Mouse (Mus musculus) lung, embryonic 14.5 days (tissue): ENCODE measurements around the gene Sugp1. TPM values are rescaled to one million over a fixed set of nuclear protein-coding genes. Genes with fewer than 3 reads are reported as not detected.
"Not testable (repeated sequence)": the region's sequence is repeated elsewhere in the genome, so short reads cannot be mapped to it uniquely, and the experiment has no call there.

Experiments used
- ATAC-seq: fragments of 200-750 bp; cut with Nextera tagmentation; 2 replicates; pipeline ENCODE4 v1.8.0; 2017; ENCODE audit warnings: mild to moderate bottlenecking, moderate TSS enrichment, moderate library complexity; ENCODE audit not compliant: insufficient read depth
- DNase-seq: peaks from one replicate; pipeline ENCODE4 v3.0.0-alpha.2; 2015
- H3K27ac ChIP-seq: fragments of 300-500 bp; sonication (generic); 2 replicates; pipeline ENCODE4 v1.5.1; 2014; ENCODE audit warnings: low read depth, mild to moderate bottlenecking, moderate library complexity
- H3K27me3 ChIP-seq: fragments of 300-500 bp; sonication (generic); 2 replicates; pipeline ENCODE4 v1.6.1; 2014; ENCODE audit warnings: low read length, control low read depth; ENCODE audit not compliant: insufficient read depth
- H3K36me3 ChIP-seq: fragments of 300-500 bp; sonication (generic); 2 replicates; pipeline ENCODE4 v1.6.1; 2014; ENCODE audit warnings: control low read depth; ENCODE audit not compliant: insufficient read depth
- H3K4me1 ChIP-seq: fragments of 300-500 bp; sonication (generic); 2 replicates; pipeline ENCODE4 v1.6.1; 2014; ENCODE audit warnings: antibody characterized with exemption, control low read depth; ENCODE audit not compliant: insufficient read depth
- H3K4me2 ChIP-seq: fragments of 300-500 bp; sonication (generic); 2 replicates; pipeline ENCODE4 v1.6.1; 2014; ENCODE audit warnings: mild to moderate bottlenecking
- H3K4me3 ChIP-seq: fragments of 300-500 bp; sonication (generic); 2 replicates; pipeline ENCODE4 v1.5.1; 2014; ENCODE audit warnings: low read depth, low read length
- H3K9ac ChIP-seq: fragments of 300-500 bp; sonication (generic); 2 replicates; pipeline ENCODE4 v1.6.1; 2014
- H3K9me3 ChIP-seq: fragments of 300-500 bp; sonication (generic); 2 replicates; pipeline ENCODE4 v1.6.1; 2016; ENCODE audit warnings: low read depth, low read length, control low read depth
- CTCF ChIP-seq: IDR thresholded peaks from 2 replicates; pipeline ENCODE4 v1.5.1; 2016; ENCODE audit warnings: antibody characterized with exemption, low read depth
- WGBS: fragments of 180-500 bp; shearing (Covaris S2); extraction: QIAGEN DNeasy Blood & Tissue Kit; methylation state at CpG from one replicate; pipeline ENCODE4 v1.1.7; 2014; 5-methylcytosine and 5-hydroxymethylcytosine counted together
- polyA plus RNA-seq: library from polyadenylated mRNA; unstranded; fragments of >200 nt; fragmentation: Nextera tagmentation; extraction: Ambion mirVana; gene quantifications from 2 replicates; pipeline ENCODE4 v1.2.1, GENCODE M21; 2014

Sugp1 gene
- polyA plus RNA-seq, 1 experiment from 2014 or later, result 39.3 TPM

- under 1% methylated on average over 47 of the region's 47 CpGs for WGBS
- peak overlapping the region; percentile 80 for H3K27ac ChIP-seq
- DNase-seq, result no peak
Observed at GRCm38 (mm10) chr8:70041885-70042546, 597 bp upstream of the Sugp1 start.

GRCm38 (mm10) chr8:70043996-70044395 lies 1.4 kb downstream of the Sugp1 start:
- ATAC-seq, result no peak
- 85% methylated on average over 5 of the region's 5 CpGs for WGBS
- no peak for DNase-seq
- Histone ChIP-seq H3K4me2 (peak overlapping the region; percentile 97), H3K9ac (peak overlapping the region; percentile 95), H3K27ac (no peak overlapping the region), H3K36me3 (peaks cover 9% of the 10 kb centered on the region), H3K4me3 (peak overlapping the region; percentile 98; the same call in 1 of the 2 replicates), H3K4me1 (peaks cover 9% of the 10 kb centered on the region), H3K9me3 (no peaks in the 10 kb centered on the region), H3K27me3 (no peaks in the 10 kb centered on the region)
- TF ChIP-seq CTCF, result no peak

More at GRCm38 (mm10) chr8:70041885-70042546, 597 bp upstream of the Sugp1 start:
- Histone ChIP-seq H3K4me3 (peak overlapping the region; percentile 98), H3K4me1 (peaks cover 9% of the 10 kb centered on the region), H3K4me2 (peak overlapping the region; percentile 97), H3K27me3 (no peaks in the 10 kb centered on the region), H3K9ac (peak overlapping the region; percentile 95), H3K36me3 (no peaks in the 10 kb centered on the region), H3K9me3 (no peaks in the 10 kb centered on the region)
- ATAC-seq, result peak; percentile 42
- TF ChIP-seq CTCF, result no peak

DNA sequence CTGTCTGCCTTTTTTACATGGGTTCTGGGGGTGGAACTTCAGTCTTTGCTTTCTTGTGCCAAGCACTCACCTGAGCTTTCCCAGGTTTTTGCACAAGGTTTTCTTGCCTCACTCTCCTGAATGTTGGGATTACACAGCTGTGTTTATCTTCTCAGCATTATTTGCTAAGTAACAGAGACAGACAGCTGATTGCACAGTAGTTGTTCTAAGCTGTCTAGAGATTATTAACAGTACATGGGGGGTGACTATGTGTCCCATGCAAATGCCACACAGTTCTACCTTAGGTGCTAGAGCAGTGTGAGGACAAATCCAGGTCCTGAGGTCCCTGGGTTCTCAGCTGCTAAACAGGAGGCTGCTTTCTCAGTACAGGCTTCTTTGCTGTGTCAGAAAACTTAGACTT lies 7.0 kb downstream of the Sugp1 start:
- Histone ChIP-seq H3K27me3 (no peaks in the 10 kb centered on the region), H3K4me2 (no peak overlapping the region), H3K9ac (no peak overlapping the region), H3K4me1 (no peaks in the 10 kb centered on the region), H3K4me3 (no peak overlapping the region), H3K36me3 (peaks cover 50% of the 10 kb centered on the region), H3K9me3 (no peaks in the 10 kb centered on the region), H3K27ac (no peak overlapping the region)
- ATAC-seq (no peak), DNase-seq (no peak)
- TF ChIP-seq CTCF, result no peak

DNA sequence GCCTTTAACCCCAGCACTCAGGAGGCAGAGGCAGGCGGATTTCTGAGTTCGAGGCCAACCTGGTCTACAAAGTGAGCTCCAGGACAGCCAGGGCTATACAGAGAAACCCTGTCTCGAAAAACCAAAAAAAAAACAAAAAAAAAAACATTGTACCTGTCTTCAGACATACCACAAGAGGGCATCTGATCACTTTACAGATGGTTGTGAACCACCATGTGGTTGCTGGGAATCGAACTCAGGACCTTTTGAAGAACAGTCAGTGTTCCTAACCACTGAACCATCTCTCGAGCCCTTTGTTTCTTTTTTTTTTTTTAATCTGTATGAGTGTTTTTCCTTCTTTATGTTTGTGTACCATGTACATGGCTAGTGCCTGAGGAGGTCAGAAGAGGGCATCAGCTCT lies 7.8 kb downstream of the Sugp1 start:
- peaks cover 58% of the 10 kb centered on the region for H3K36me3 ChIP-seq
- peak; percentile 8; the same call in 1 of the 2 replicates for TF ChIP-seq CTCF

GRCm38 (mm10) chr8:70057721-70058120 lies 15.1 kb downstream of the Sugp1 start:
- ATAC-seq (no peak), DNase-seq (no peak)
- 84% methylated on average over 1 of the region's 1 CpGs for WGBS
- H3K4me1 ChIP-seq, result no peaks in the 10 kb centered on the region
- H3K9ac ChIP-seq, result no peak overlapping the region
- H3K4me3 ChIP-seq, result no peak overlapping the region
- H3K9me3 ChIP-seq, result no peaks in the 10 kb centered on the region
- no peaks in the 10 kb centered on the region for H3K27me3 ChIP-seq
- H3K36me3 ChIP-seq, result peaks cover 90% of the 10 kb centered on the region
- H3K4me2 ChIP-seq, result no peak overlapping the region
- no peak overlapping the region for H3K27ac ChIP-seq
- no peak for TF ChIP-seq CTCF

More for the DNA sequence above, 7.8 kb downstream of the Sugp1 start:
- 89% methylated on average over 5 of the region's 5 CpGs for WGBS
- not testable (repeated sequence) for H3K9me3 ChIP-seq, H3K9ac ChIP-seq, H3K4me3 ChIP-seq, H3K27me3 ChIP-seq, H3K4me2 ChIP-seq, DNase-seq, H3K4me1 ChIP-seq, ATAC-seq, H3K27ac ChIP-seq

GRCm38 (mm10) chr8:70071836-70072440 lies 29.3 kb downstream of the Sugp1 start:
- peak overlapping the region; percentile 58 for H3K4me2 ChIP-seq
- no peak overlapping the region; the same call in 1 of the 2 replicates for H3K27ac ChIP-seq
- peaks cover 6% of the 10 kb centered on the region; the same call in 1 of the 2 replicates for H3K4me1 ChIP-seq
- DNase-seq (no peak), ATAC-seq (peak; percentile 62; the same call in 1 of the 2 replicates)
- TF ChIP-seq CTCF, result no peak
- H3K9ac ChIP-seq, result no peak overlapping the region
- H3K27me3 ChIP-seq, result no peaks in the 10 kb centered on the region
- no peaks in the 10 kb centered on the region for H3K9me3 ChIP-seq
- peaks cover 45% of the 10 kb centered on the region for H3K36me3 ChIP-seq
- 68% methylated on average over 2 of the region's 2 CpGs for WGBS
- H3K4me3 ChIP-seq, result no peak overlapping the region

GRCm38 (mm10) chr8:70072441-70073069 lies 29.9 kb downstream of the Sugp1 start, which contains the start of gene Tm6sf2:
Gene Tm6sf2 (plus strand): TSS chr8:70072924.
- peak within 1 kb of the TSS; percentile 9; the same call in 1 of the 2 replicates for H3K9ac ChIP-seq
- no peak within 1 kb of the TSS; the same call in 1 of the 2 replicates for H3K27ac ChIP-seq
- ATAC-seq (peak; percentile 81), DNase-seq (peak; percentile 42)
- H3K9me3 ChIP-seq, result no peaks in the 10 kb centered on the region
- H3K4me3 ChIP-seq, result peak within 1 kb of the TSS; percentile 9; the same call in 1 of the 2 replicates
- H3K27me3 ChIP-seq, result no peaks in the 10 kb centered on the region
- peaks cover 6% of the 10 kb centered on the region; the same call in 1 of the 2 replicates for H3K4me1 ChIP-seq
- peaks cover 39% of the 10 kb centered on the region for H3K36me3 ChIP-seq
- TF ChIP-seq CTCF, result no peak
- WGBS, result 9% methylated on average over 18 of the region's 27 CpGs
- peak within 1 kb of the TSS; percentile 58 for H3K4me2 ChIP-seq
